Mouse (Mus musculus): ENCODE measurements around the gene Mup3.
"Not testable (repeated sequence)": the region's sequence is repeated elsewhere in the genome, so short reads cannot be mapped to it uniquely, and the experiment has no call there.

Mup3 gene

DNA sequence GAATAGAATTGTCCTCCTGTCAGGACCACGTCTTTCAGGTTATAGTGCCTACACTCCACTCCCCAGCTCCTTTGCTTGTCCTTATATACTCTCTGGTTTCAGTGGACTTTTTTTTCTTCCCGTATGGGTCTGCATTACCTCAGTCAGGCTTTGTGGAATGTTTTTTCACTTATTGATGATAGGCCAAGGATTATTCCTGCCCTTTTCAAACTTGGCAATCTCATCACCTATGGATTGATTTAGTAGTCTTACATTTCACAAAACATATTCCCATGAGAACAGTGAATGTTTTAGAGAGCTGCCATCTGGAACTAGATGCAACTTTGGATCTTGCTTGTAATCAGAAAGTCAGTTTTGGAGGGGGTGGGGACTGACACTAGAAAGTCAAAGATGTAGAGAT is at the start of gene Mup3:
Gene Mup3 (minus strand): TSS at position 102 of the 400 bp plus-strand sequence.
- no peak for DNase-seq

DNA sequence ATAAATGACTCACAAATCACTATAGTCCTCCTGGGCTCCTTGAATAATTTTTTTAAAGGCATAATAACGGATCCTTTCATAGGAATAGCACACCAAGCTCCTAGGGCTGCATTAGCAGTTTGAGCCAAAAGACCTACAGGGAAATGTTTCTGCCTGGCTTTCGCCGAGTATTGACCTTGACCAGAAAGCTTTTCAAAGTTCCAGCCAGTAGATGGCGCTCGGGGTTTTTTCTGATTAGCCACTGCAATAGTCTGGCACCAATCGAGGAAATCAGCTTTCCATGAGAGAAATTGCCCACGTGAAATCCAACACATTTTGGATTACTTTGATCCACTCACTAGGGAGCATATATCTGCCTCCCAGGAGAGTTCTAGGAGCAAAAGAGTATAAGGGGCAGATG is 46.6 kb upstream of the Mup3 start:
- DNase-seq, result peak in 1 of 2 experiments; percentile 63

DNA sequence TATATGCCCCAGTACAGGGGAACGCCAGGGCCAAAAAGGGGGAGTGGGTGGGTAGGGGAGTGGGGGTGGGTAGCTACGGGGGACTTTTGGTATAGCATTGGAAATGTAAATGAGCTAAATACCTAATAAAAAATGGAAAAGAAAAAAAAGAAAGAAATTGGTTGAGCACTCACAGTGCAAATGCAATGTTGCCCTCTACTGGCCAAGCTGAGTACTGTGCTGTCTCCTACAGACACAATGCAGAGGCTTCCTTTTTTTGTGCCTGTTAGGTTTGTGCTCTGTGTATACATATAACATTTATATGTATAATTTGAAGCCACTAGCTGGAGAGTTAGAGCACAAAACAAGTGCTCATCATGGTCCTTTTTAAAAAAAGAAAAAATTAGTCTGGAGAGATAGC is 16.2 kb upstream of the Mup3 start:
- DNase-seq, result peak in 1 of 2 experiments; percentile 62

DNA sequence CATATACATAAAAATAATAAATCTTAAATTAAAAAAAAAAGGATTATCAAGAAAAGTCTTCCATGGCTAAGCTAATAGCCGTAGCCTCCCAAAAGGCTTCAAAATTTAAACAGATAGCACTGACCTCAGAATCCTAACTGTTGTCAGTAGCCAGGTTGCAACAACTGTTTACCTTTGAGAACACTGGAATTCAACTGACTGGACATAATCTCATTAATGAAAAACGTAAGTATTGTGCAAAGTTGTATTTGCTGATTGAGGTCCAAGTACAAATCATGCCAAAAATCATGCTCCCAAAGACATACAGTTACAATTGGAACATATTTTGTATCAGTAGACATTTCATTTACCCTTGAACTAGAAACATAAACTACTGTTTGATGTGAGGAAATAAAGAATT is 811 bp upstream of the Mup3 start:
- no peak for DNase-seq

DNA sequence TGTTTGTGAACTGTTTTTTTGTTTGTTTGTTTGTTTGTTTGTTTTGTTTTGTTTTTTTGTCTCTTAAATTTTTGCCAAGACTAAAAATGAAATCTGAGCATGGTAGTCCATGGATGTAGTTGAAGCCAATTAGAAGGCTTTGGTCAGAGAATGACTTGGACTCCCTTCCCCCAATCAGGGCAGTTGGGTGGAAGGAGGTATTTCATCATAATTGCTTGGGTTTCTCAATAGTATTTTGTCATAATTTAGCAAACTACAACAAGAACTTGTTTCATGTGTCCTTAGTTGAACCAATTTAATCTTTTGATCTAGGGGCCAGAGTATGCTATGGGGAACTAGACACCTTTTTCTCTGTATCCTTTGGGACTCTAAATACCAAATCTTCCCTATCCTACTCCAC is 4.4 kb downstream of the Mup3 start:
- DNase-seq, result no peak

DNA sequence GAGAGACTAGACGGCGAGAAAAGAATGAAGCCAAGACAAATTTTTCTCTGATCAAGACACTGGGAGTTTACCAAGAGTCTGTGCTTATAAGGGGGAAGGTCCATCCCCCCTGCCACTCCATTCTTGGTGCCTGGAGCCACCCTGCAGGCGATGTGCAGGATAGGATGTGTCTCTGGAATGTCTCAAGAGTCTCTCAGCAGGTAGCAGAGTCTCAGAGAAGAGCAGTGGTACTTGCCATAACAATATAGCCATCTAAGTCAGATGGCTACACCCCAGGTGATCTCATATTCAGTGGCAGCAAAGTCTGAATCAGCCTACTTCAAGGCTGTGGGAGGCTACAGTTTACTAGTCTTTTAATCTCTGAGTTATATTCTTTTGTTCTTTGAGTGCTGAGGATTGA is 12.0 kb downstream of the Mup3 start:
- no peak for DNase-seq

DNA sequence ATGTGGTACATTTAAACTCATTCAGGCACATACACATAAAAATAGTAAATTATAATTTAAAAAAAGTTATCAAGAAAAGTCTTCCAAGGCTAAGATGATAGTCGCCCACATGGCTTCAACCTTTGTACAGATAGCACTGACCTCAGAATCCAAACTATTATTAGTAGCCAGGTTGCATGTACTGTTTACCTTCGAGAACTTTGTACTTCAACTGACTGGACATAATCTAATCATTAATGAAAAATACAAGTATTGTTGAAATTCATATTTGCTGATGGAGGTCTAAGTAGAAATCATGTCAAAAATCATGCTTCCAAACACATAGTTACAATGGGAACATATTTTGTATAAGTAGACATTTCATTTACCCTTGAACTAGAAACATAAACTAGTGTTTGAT is 32.4 kb downstream of the Mup3 start:
- DNase-seq, result not testable (repeated sequence)

DNA sequence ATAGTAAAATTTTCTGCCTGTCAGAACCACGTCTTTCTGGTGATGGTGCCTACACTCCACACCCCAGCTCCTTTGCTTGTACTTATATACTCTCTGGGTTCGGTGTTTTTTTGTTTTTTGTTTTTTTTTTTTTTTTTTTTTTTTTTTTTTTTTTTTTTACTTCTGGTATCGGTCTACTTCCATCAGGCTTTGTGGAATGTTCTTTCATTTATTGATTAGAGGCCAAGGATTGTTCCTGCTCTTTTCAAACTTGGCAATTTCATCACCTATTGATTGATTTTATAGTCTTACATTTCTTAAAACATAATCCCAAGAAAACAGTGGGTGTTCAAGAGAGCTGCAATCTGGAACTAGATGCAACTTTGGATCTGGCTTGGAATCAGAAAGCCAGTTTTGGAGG is 33.1 kb downstream of the Mup3 start, which contains the start of gene Mup20:
Gene Mup20 (minus strand): TSS at position 101 of the 400 bp plus-strand sequence.
- DNase-seq, result not testable (repeated sequence)

Measured in kidney, postnatal 25 days (tissue).